Mouse (Mus musculus) myocyte (in vitro differentiated cells): ENCODE data around the gene Cdc34.

ENCODE experiments used
- CEBPB ChIP-seq: IDR thresholded peaks from 2 replicates; pipeline ENCODE4 v1.6.1; 2011; ENCODE audit warnings: mild to moderate bottlenecking, moderate library complexity; ENCODE audit not compliant: poor library complexity, insufficient read depth, severe bottlenecking
- E2F4 ChIP-seq: IDR thresholded peaks from one replicate; pipeline ENCODE4 v1.6.1; 2011; ENCODE audit warnings: mild to moderate bottlenecking, control low read depth, moderate library complexity; ENCODE audit not compliant: insufficient read depth
- MAX ChIP-seq: IDR thresholded peaks from one replicate; pipeline ENCODE4 v1.6.1; 2011; ENCODE audit warnings: low read depth, mild to moderate bottlenecking, control low read depth
- MYOD1 ChIP-seq, 3 experiments: IDR thresholded peaks; one replicate each; pipeline ENCODE4 v1.6.1; 2011; ENCODE audit warnings: control low read depth in 2 of 3, low read depth in 2 of 3, mild to moderate bottlenecking in 2 of 3, moderate library complexity in 1 of 3; ENCODE audit not compliant: insufficient read length in 2 of 3, control insufficient read depth in 1 of 3
- POLR2A ChIP-seq: IDR thresholded peaks from one replicate; pipeline ENCODE4 v1.6.1; 2011; ENCODE audit warnings: low read depth, mild to moderate bottlenecking, control low read depth, moderate library complexity; ENCODE audit not compliant: insufficient read length
- POLR2AphosphoS2 ChIP-seq: IDR thresholded peaks from one replicate; pipeline ENCODE4 v1.6.1; 2011; ENCODE audit warnings: low read depth, control low read depth; ENCODE audit not compliant: insufficient read length
- SRF ChIP-seq: IDR thresholded peaks from one replicate; pipeline ENCODE4 v1.6.1; 2011; ENCODE audit warnings: low read depth; ENCODE audit not compliant: control insufficient read depth, insufficient read length
- TCF12 ChIP-seq: IDR thresholded peaks from one replicate; pipeline ENCODE4 v1.6.1; 2011; ENCODE audit warnings: mild to moderate bottlenecking, control low read depth; ENCODE audit not compliant: poor library complexity, insufficient read depth, severe bottlenecking
- USF1 ChIP-seq: IDR thresholded peaks from one replicate; pipeline ENCODE4 v1.6.1; 2011; ENCODE audit warnings: low read depth, mild to moderate bottlenecking, control low read depth, moderate library complexity

DNA sequence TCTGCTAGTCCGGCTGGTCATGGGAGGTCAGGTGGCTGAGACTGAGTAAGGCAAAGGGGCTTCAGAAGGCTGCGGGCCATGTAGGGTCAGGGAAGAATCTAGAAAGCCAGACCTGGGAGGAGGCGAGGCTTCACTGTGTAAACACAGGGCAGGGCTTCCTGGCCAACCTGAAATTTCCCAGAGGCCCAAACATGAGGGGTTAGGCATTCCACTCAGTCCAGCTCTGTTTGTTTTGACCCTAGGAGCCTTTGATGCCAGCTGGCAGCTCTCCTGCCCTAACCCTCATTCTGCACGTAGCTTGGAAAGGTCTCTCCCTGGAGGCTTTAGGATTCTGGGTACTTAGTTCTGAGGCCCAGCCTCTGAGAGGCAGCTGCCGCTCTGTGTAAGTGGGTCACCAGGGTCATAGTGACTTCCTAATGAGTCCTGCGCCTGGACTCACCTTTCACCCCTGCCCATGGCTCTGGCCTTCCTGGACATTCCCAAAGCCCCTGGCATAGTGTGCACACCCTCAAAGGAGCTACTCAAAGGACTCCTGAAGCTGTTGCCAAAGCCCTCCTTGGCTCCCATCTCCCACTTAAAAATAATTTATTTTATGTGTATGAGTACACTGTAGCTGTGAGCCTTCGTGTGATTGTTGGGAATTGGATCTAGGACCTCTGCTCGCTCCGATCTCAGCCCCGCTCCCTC, 19.6 kb downstream of the Cdc34 start:
- TF ChIP-seq POLR2A = no peak
- no peak for TF ChIP-seq POLR2AphosphoS2
- no peak for TF ChIP-seq MAX
- TF ChIP-seq CEBPB = no peak
- TF ChIP-seq USF1 = no peak
- TF ChIP-seq SRF = no peak
- TF ChIP-seq E2F4 = no peak
- no peak for TF ChIP-seq TCF12
- no peak for TF ChIP-seq MYOD1 (IDR thresholded peaks at IDR 0.05; ENCODE audit: control insufficient read depth in 1 of 3, insufficient read length in 2 of 3, low read depth in 2 of 3)
